Mouse (Mus musculus): Measurements from ENCODE around the gene Mad1l1. TPM values are rescaled to one million over a fixed set of nuclear protein-coding genes. Genes with fewer than 3 reads are reported as not detected.

Mad1l1 gene
- total and polyA plus RNA-seq, 3 experiments: 40.5 to 65.2 TPM; not detected in 1

DNA sequence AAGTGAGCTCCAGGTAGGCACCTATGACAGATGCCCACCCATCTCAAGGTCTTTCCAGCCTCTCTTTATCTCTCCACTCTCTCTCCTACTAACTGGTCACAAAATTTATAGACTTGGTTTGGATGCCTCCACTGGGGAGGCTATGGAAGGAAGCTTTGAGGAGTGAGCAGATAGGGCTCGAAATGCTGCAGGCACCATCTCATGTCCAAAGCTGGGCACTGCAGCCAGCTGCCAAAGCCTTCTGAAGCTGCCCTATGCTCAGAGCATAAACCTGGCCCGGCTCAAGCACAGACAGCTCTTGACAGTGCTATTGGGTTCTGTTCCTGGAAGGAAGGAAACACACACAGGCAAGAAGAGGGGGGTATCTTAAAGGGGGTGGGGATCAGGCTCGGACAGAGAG is 71.0 kb downstream of the Mad1l1 start:
- H3K4me1 ChIP-seq (ENCODE audit: control insufficient read depth in 1 of 2, insufficient read depth in 2 of 2, low read length in 2 of 2): no peaks in the 10 kb centered on the region
- peaks cover 0 to 2% of the 10 kb centered on the region in 2 experiments; a peak in 1 of 4 replicates for H3K36me3 ChIP-seq (ENCODE audit: control insufficient read depth in 1 of 2, insufficient read depth in 2 of 2, low read length in 2 of 2)
- no peaks in the 10 kb centered on the region for H3K9me3 ChIP-seq (replicated peaks; ENCODE audit: insufficient read depth, low read length)
- H3K27me3 ChIP-seq (ENCODE audit: control insufficient read depth in 1 of 2, insufficient read depth in 2 of 2, low read length in 2 of 2): no peaks in the 10 kb centered on the region
- TF ChIP-seq MAFK (IDR thresholded peaks at IDR 0.05; ENCODE audit: borderline replicate concordance, low read depth, low read length) (no peak), CTCF (IDR thresholded peaks at IDR 0.05 in 2 of 3, conservative IDR thresholded peaks at IDR 0.05 in 1 of 3; ENCODE audit: control insufficient read depth in 1 of 3, insufficient read depth in 1 of 3, low read depth in 2 of 3, low read length in 3 of 3, poor library complexity in 1 of 3, severe bottlenecking in 1 of 3) (no peak), BHLHE40 (IDR thresholded peaks at IDR 0.05; ENCODE audit: borderline replicate concordance, low read depth, low read length) (no peak), POLR2AphosphoS2 (IDR thresholded peaks at IDR 0.05; ENCODE audit: low read length) (no peak), MEF2A (IDR thresholded peaks at IDR 0.05; ENCODE audit: extremely low read depth, insufficient replicate concordance, low read depth, low read length, poor library complexity, severe bottlenecking) (no peak), CHD2 (IDR thresholded peaks at IDR 0.05; ENCODE audit: low read length) (no peak), RAD21 (IDR thresholded peaks at IDR 0.05; ENCODE audit: low read depth, low read length) (no peak), NRF1 (IDR thresholded peaks at IDR 0.05; ENCODE audit: insufficient read depth, low read depth, low read length, poor library complexity, severe bottlenecking) (no peak), MYB (IDR thresholded peaks at IDR 0.05; ENCODE audit: low read depth, low read length) (no peak), HCFC1 (IDR thresholded peaks at IDR 0.05; ENCODE audit: low read depth, low read length) (no peak), ZMIZ1 (IDR thresholded peaks at IDR 0.05; ENCODE audit: low read depth, low read length) (no peak), EP300 (IDR thresholded peaks at IDR 0.05; ENCODE audit: low read depth in 1 of 2, low read length in 2 of 2) (no peak), TBP (IDR thresholded peaks at IDR 0.05; ENCODE audit: low read depth, low read length) (no peak), ZNF384 (IDR thresholded peaks at IDR 0.05; ENCODE audit: low read depth, low read length) (no peak), POLR2A (IDR thresholded peaks at IDR 0.05; ENCODE audit: control insufficient read depth in 1 of 2, insufficient read depth in 1 of 2, low read depth in 1 of 2, low read length in 2 of 2, poor library complexity in 1 of 2) (no peak), E2F4 (IDR thresholded peaks at IDR 0.05; ENCODE audit: borderline replicate concordance, low read depth, low read length) (no peak)
- H3K9ac ChIP-seq (ENCODE audit: control insufficient read depth, low read depth, low read length, poor library complexity, severe bottlenecking): no peak overlapping the region
- no peak overlapping the region for H3K4me3 ChIP-seq (ENCODE audit: control insufficient read depth in 1 of 2, insufficient read depth in 1 of 2, low read depth in 2 of 2, low read length in 2 of 2)
- no peak for DNase-seq (ENCODE audit: low read depth, low spot score)
- no peak overlapping the region for H3K27ac ChIP-seq (ENCODE audit: control insufficient read depth, low read depth, low read length)
- H3K79me2 ChIP-seq (ENCODE audit: control insufficient read depth, insufficient read depth, low read length, poor library complexity): no peaks in the 10 kb centered on the region

DNA sequence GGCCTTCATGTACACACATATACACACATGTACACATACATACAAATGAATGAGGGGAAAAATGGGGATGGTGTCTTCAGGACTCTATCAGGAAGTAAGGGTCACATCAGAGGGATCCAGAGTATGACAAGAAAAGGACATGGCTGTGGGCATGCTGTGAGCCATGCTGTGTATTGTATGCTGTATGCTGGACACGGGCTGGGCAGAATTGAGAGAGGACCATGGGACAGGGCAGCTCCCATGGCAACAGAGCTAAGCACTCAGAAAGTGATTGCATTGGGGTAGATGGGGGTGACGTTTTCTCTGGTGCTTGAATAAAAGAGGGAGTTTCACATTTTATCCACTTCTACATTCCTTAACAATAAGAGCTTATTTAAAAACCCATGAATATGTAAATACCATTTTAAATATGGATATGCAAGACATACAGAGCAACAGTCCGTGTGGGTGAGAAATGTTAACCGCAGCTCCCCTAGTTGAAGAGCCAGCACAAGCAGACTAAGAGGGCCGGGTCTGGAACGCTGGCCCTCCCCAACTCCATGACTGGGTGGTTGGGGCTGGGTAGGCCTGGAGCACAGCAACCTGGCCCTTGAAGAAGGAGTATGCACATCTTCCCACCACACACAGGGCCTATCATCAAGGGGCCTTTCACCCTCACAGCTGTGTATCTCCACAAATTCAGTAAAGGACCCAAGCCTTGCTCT is 71.8 kb downstream of the Mad1l1 start:
- DNase-seq (ENCODE audit: low read depth, low spot score): no peak
- no peaks in the 10 kb centered on the region for H3K27me3 ChIP-seq (ENCODE audit: control insufficient read depth in 1 of 2, insufficient read depth in 2 of 2, low read length in 2 of 2)
- H3K79me2 ChIP-seq (ENCODE audit: control insufficient read depth, insufficient read depth, low read length, poor library complexity): no peaks in the 10 kb centered on the region
- no peak overlapping the region for H3K9ac ChIP-seq (ENCODE audit: control insufficient read depth, low read depth, low read length, poor library complexity, severe bottlenecking)
- H3K36me3 ChIP-seq (ENCODE audit: control insufficient read depth in 1 of 2, insufficient read depth in 2 of 2, low read length in 2 of 2): peaks cover 0 to 2% of the 10 kb centered on the region in 2 experiments; a peak in 1 of 4 replicates
- H3K27ac ChIP-seq (ENCODE audit: control insufficient read depth, low read depth, low read length): no peak overlapping the region
- H3K4me3 ChIP-seq (ENCODE audit: control insufficient read depth in 1 of 2, insufficient read depth in 1 of 2, low read depth in 2 of 2, low read length in 2 of 2): no peak overlapping the region
- no peaks in the 10 kb centered on the region for H3K9me3 ChIP-seq (replicated peaks; ENCODE audit: insufficient read depth, low read length)
- TF ChIP-seq EP300 (IDR thresholded peaks at IDR 0.05; ENCODE audit: low read depth in 1 of 2, low read length in 2 of 2): no peak
- TF ChIP-seq SMC3 (IDR thresholded peaks at IDR 0.05; ENCODE audit: low read depth, low read length): no peak
- no peaks in the 10 kb centered on the region for H3K4me1 ChIP-seq (ENCODE audit: control insufficient read depth in 1 of 2, insufficient read depth in 2 of 2, low read length in 2 of 2)

All from MEL (cell line).